Mouse (Mus musculus) limb, embryonic 12.5 days (tissue): ENCODE measurements at regions not wholly inside any gene's neighbourhood (a gene's known extent, or its start where the extent isn't known, plus 50 kb on each side); places are given as distances from the start of the nearest gene placed in this dataset.
A peak's percentile ranks its signal among the peaks of the same experiment; 100 is the strongest.
"Not testable (repeated sequence)": the region's sequence is repeated elsewhere in the genome, so short reads cannot be mapped to it uniquely, and the experiment has no call there.

Source experiments
- ATAC-seq: fragments of 200-750 bp; cut with Nextera tagmentation; 2 replicates; pipeline ENCODE4 v1.8.0; 2017; ENCODE audit warnings: low read depth, moderate TSS enrichment; ENCODE audit not compliant: insufficient number of reproducible peaks, insufficient read depth, low FRiP score, low TSS enrichment
- H3K27ac ChIP-seq: fragments of 300-500 bp; sonication (generic); 2 replicates; pipeline ENCODE4 v1.5.1; 2016; ENCODE audit warnings: mild to moderate bottlenecking, moderate library complexity
- H3K27me3 ChIP-seq: fragments of 300-500 bp; sonication (generic); 2 replicates; pipeline ENCODE4 v1.6.1; 2016; ENCODE audit warnings: mild to moderate bottlenecking, moderate library complexity
- H3K36me3 ChIP-seq: fragments of 300-500 bp; sonication (generic); 2 replicates; pipeline ENCODE4 v1.6.1; 2016; ENCODE audit warnings: mild to moderate bottlenecking, moderate library complexity
- H3K4me1 ChIP-seq: fragments of 300-500 bp; sonication (generic); replicated peaks from 2 replicates; pipeline ENCODE4 v1.6.1; 2016
- H3K4me2 ChIP-seq: fragments of 300-500 bp; sonication (generic); 2 replicates; pipeline ENCODE4 v1.6.1; 2016; ENCODE audit warnings: mild to moderate bottlenecking, moderate library complexity
- H3K4me3 ChIP-seq: fragments of 300-500 bp; sonication (generic); replicated peaks from 2 replicates; pipeline ENCODE4 v1.5.1; 2016; ENCODE audit warnings: mild to moderate bottlenecking
- H3K9ac ChIP-seq: fragments of 300-500 bp; sonication (generic); replicated peaks from 2 replicates; pipeline ENCODE4 v1.6.1; 2016; ENCODE audit warnings: mild to moderate bottlenecking, moderate library complexity
- H3K9me3 ChIP-seq: fragments of 300-500 bp; sonication (generic); 2 replicates; pipeline ENCODE4 v1.6.1; 2016; ENCODE audit warnings: mild to moderate bottlenecking, moderate library complexity
- WGBS: fragments of 180-500 bp; shearing (Covaris S2); methylation state at CpG from one replicate; pipeline ENCODE4 v1.1.7; 2016; 5-methylcytosine and 5-hydroxymethylcytosine counted together

GRCm38 (mm10) chr16:30703831-30704230 is 104.3 kb downstream of the Fam43a start:
- ATAC-seq: no peak
- Histone ChIP-seq H3K4me3 (no peak overlapping the region), H3K36me3 (no peaks in the 10 kb centered on the region), H3K4me1 (peaks cover 2% of the 10 kb centered on the region), H3K4me2 (no peak overlapping the region), H3K27ac (no peak overlapping the region), H3K9me3 (peaks cover 11% of the 10 kb centered on the region; the same call in 1 of the 2 replicates), H3K27me3 (0 out of 2 replicates have a peak, but pooled peaks cover 2% of the 10 kb centered on the region), H3K9ac (no peak overlapping the region)
- WGBS: 91% methylated on average over 8 of the region's 8 CpGs

- no peaks in the 10 kb centered on the region for H3K27me3 ChIP-seq
- no peak overlapping the region for H3K9ac ChIP-seq
- no peak overlapping the region for H3K4me3 ChIP-seq
- H3K4me1 ChIP-seq: peaks cover 18% of the 10 kb centered on the region
- WGBS: 27% methylated on average over 15 of the region's 15 CpGs
- H3K4me2 ChIP-seq: no peak overlapping the region
- no peak for ATAC-seq
- H3K27ac ChIP-seq: peak overlapping the region; percentile 32
- peaks cover 11% of the 10 kb centered on the region; the same call in 1 of the 2 replicates for H3K9me3 ChIP-seq
- H3K36me3 ChIP-seq: no peaks in the 10 kb centered on the region
Measured at GRCm38 (mm10) chr16:30709501-30709900, 110.0 kb downstream of the Fam43a start.

GRCm38 (mm10) chr16:30709975-30710374 is 110.5 kb downstream of the Fam43a start:
- no peak for ATAC-seq
- 54% methylated on average over 2 of the region's 2 CpGs for WGBS
- no peak overlapping the region for H3K27ac ChIP-seq

GRCm38 (mm10) chr16:30712570-30712969 is 113.0 kb downstream of the Fam43a start:
- no peak overlapping the region for H3K4me3 ChIP-seq
- H3K36me3 ChIP-seq: no peaks in the 10 kb centered on the region
- H3K27ac ChIP-seq: no peak overlapping the region
- 84% methylated on average over 6 of the region's 6 CpGs for WGBS
- no peak for ATAC-seq
- H3K9me3 ChIP-seq: peaks cover 8% of the 10 kb centered on the region; the same call in 1 of the 2 replicates
- H3K4me2 ChIP-seq: no peak overlapping the region
- no peak overlapping the region for H3K9ac ChIP-seq
- no peaks in the 10 kb centered on the region for H3K27me3 ChIP-seq
- H3K4me1 ChIP-seq: peaks cover 18% of the 10 kb centered on the region

More at GRCm38 (mm10) chr16:30709975-30710374, 110.5 kb downstream of the Fam43a start:
- Histone ChIP-seq H3K9me3 (peaks cover 11% of the 10 kb centered on the region; the same call in 1 of the 2 replicates), H3K4me1 (peaks cover 18% of the 10 kb centered on the region), H3K36me3 (no peaks in the 10 kb centered on the region), H3K9ac (no peak overlapping the region), H3K4me3 (no peak overlapping the region), H3K27me3 (no peaks in the 10 kb centered on the region), H3K4me2 (no peak overlapping the region)

GRCm38 (mm10) chr16:30717577-30717976 is 118.1 kb downstream of the Fam43a start:
- H3K9me3 ChIP-seq, ATAC-seq, H3K9ac ChIP-seq, H3K36me3 ChIP-seq, H3K27me3 ChIP-seq, H3K27ac ChIP-seq, H3K4me2 ChIP-seq, H3K4me1 ChIP-seq, H3K4me3 ChIP-seq: not testable (repeated sequence)

GRCm38 (mm10) chr16:30720791-30721190 is 121.3 kb downstream of the Fam43a start:
- H3K4me3 ChIP-seq: no peak overlapping the region
- no peak for ATAC-seq
- no peaks in the 10 kb centered on the region for H3K36me3 ChIP-seq
- WGBS: 24% methylated on average over 6 of the region's 6 CpGs
- no peak overlapping the region for H3K4me2 ChIP-seq
- H3K4me1 ChIP-seq: peaks cover 20% of the 10 kb centered on the region
- H3K27me3 ChIP-seq: no peaks in the 10 kb centered on the region; the same call in 1 of the 2 replicates
- H3K9ac ChIP-seq: no peak overlapping the region
- no peaks in the 10 kb centered on the region for H3K9me3 ChIP-seq
- no peak overlapping the region for H3K27ac ChIP-seq

GRCm38 (mm10) chr16:30721223-30721622 is 121.7 kb downstream of the Fam43a start:
- ATAC-seq: no peak
- no peak overlapping the region for H3K9ac ChIP-seq
- H3K4me2 ChIP-seq: no peak overlapping the region
- H3K4me1 ChIP-seq: peaks cover 20% of the 10 kb centered on the region
- no peaks in the 10 kb centered on the region; the same call in 1 of the 2 replicates for H3K27me3 ChIP-seq
- H3K9me3 ChIP-seq: no peaks in the 10 kb centered on the region
- no peak overlapping the region for H3K4me3 ChIP-seq
- H3K27ac ChIP-seq: no peak overlapping the region
- no peaks in the 10 kb centered on the region for H3K36me3 ChIP-seq

GRCm38 (mm10) chr16:30722372-30722771 is 122.8 kb downstream of the Fam43a start:
- Histone ChIP-seq H3K9ac (no peak overlapping the region), H3K36me3 (no peaks in the 10 kb centered on the region), H3K4me2 (no peak overlapping the region), H3K27me3 (no peaks in the 10 kb centered on the region; the same call in 1 of the 2 replicates), H3K4me3 (no peak overlapping the region), H3K9me3 (peaks cover 11% of the 10 kb centered on the region), H3K27ac (no peak overlapping the region), H3K4me1 (peaks cover 20% of the 10 kb centered on the region)
- ATAC-seq: no peak
- WGBS: 85% methylated on average over 3 of the region's 3 CpGs

GRCm38 (mm10) chr16:30724591-30724990 is 125.1 kb downstream of the Fam43a start:
- peak; percentile 84; the same call in 1 of the 2 replicates for ATAC-seq
- Histone ChIP-seq H3K9ac (no peak overlapping the region), H3K36me3 (no peaks in the 10 kb centered on the region), H3K27me3 (no peaks in the 10 kb centered on the region), H3K9me3 (peaks cover 13% of the 10 kb centered on the region), H3K4me3 (no peak overlapping the region), H3K4me2 (no peak overlapping the region), H3K4me1 (peaks cover 20% of the 10 kb centered on the region), H3K27ac (0 out of 2 replicates have a peak overlapping the region, but pooled peaks have one; percentile 25)
- WGBS: 27% methylated on average over 1 of the region's 1 CpGs

GRCm38 (mm10) chr16:30732770-30733415 is 133.4 kb downstream of the Fam43a start:
- peaks cover 35% of the 10 kb centered on the region for H3K4me1 ChIP-seq
- H3K27ac ChIP-seq: peak overlapping the region; percentile 5; the same call in 1 of the 2 replicates
- WGBS: 49% methylated on average over 9 of the region's 9 CpGs
- no peak overlapping the region for H3K4me2 ChIP-seq
- H3K27me3 ChIP-seq: no peaks in the 10 kb centered on the region
- no peak overlapping the region for H3K9ac ChIP-seq
- H3K4me3 ChIP-seq: no peak overlapping the region
- ATAC-seq: no peak
- no peaks in the 10 kb centered on the region for H3K36me3 ChIP-seq
- H3K9me3 ChIP-seq: no peaks in the 10 kb centered on the region

- no peaks in the 10 kb centered on the region for H3K9me3 ChIP-seq
- no peak overlapping the region for H3K4me3 ChIP-seq
- no peak overlapping the region for H3K9ac ChIP-seq
- no peaks in the 10 kb centered on the region for H3K27me3 ChIP-seq
- 19% methylated on average over 11 of the region's 11 CpGs for WGBS
- peak overlapping the region; percentile 5; the same call in 1 of the 2 replicates for H3K27ac ChIP-seq
- H3K4me2 ChIP-seq: no peak overlapping the region
- no peak for ATAC-seq
- peaks cover 39% of the 10 kb centered on the region for H3K4me1 ChIP-seq
- no peaks in the 10 kb centered on the region for H3K36me3 ChIP-seq
Measured at GRCm38 (mm10) chr16:30733478-30733877, 134.0 kb downstream of the Fam43a start.

GRCm38 (mm10) chr16:30735360-30735759 is 135.8 kb downstream of the Fam43a start:
- H3K4me1 ChIP-seq: peaks cover 53% of the 10 kb centered on the region
- 35% methylated on average over 3 of the region's 3 CpGs for WGBS
- H3K9ac ChIP-seq: no peak overlapping the region

More at GRCm38 (mm10) chr16:30735360-30735759, 135.8 kb downstream of the Fam43a start:
- no peaks in the 10 kb centered on the region for H3K27me3 ChIP-seq
- H3K27ac ChIP-seq: no peak overlapping the region
- H3K4me2 ChIP-seq: no peak overlapping the region
- no peak for ATAC-seq
- no peaks in the 10 kb centered on the region for H3K9me3 ChIP-seq
- no peak overlapping the region for H3K4me3 ChIP-seq
- no peaks in the 10 kb centered on the region for H3K36me3 ChIP-seq
